Mouse (Mus musculus) myocyte (in vitro differentiated cells): ENCODE data around the gene Icam2. TPM values are rescaled to one million over a fixed set of nuclear protein-coding genes. Genes with fewer than 3 reads are reported as not detected.

Experiments
- H3K27me3 ChIP-seq: one replicate; pipeline ENCODE4 v1.6.1; 2011; ENCODE audit not compliant: control insufficient read depth, insufficient read depth, insufficient read length
- H3K36me3 ChIP-seq: one replicate; pipeline ENCODE4 v1.6.1; 2011; ENCODE audit not compliant: control insufficient read depth, insufficient read depth
- H3K4me2 ChIP-seq: one replicate; pipeline ENCODE4 v1.6.1; 2011; ENCODE audit warnings: low read depth, control low read depth
- H3K4me3 ChIP-seq: one replicate; pipeline ENCODE4 v1.5.1; 2011; ENCODE audit warnings: mild to moderate bottlenecking, control low read depth, moderate library complexity
- H3K79me2 ChIP-seq: one replicate; pipeline ENCODE4 v1.6.1; 2011; ENCODE audit not compliant: control insufficient read depth, insufficient read depth
- H3ac ChIP-seq: one replicate; pipeline ENCODE4 v1.6.1; 2011; ENCODE audit not compliant: control insufficient read depth, insufficient read length
- CEBPB ChIP-seq: IDR thresholded peaks from 2 replicates; pipeline ENCODE4 v1.6.1; 2011; ENCODE audit warnings: mild to moderate bottlenecking, moderate library complexity; ENCODE audit not compliant: poor library complexity, insufficient read depth, severe bottlenecking
- E2F4 ChIP-seq: IDR thresholded peaks from one replicate; pipeline ENCODE4 v1.6.1; 2011; ENCODE audit warnings: mild to moderate bottlenecking, control low read depth, moderate library complexity; ENCODE audit not compliant: insufficient read depth
- MAX ChIP-seq: IDR thresholded peaks from one replicate; pipeline ENCODE4 v1.6.1; 2011; ENCODE audit warnings: low read depth, mild to moderate bottlenecking, control low read depth
- MYOD1 ChIP-seq, 3 experiments: IDR thresholded peaks; one replicate each; pipeline ENCODE4 v1.6.1; 2011; ENCODE audit warnings: control low read depth in 2 of 3, low read depth in 2 of 3, mild to moderate bottlenecking in 2 of 3, moderate library complexity in 1 of 3; ENCODE audit not compliant: insufficient read length in 2 of 3, control insufficient read depth in 1 of 3
- MYOG ChIP-seq, 3 experiments: IDR thresholded peaks; one replicate each; pipeline ENCODE4 v1.6.1; 2011; ENCODE audit warnings: control low read depth in 2 of 3, low read depth in 2 of 3, mild to moderate bottlenecking in 2 of 3; ENCODE audit not compliant: insufficient read length in 2 of 3, control insufficient read depth in 1 of 3, insufficient read depth in 1 of 3
- POLR2A ChIP-seq: IDR thresholded peaks from one replicate; pipeline ENCODE4 v1.6.1; 2011; ENCODE audit warnings: low read depth, mild to moderate bottlenecking, control low read depth, moderate library complexity; ENCODE audit not compliant: insufficient read length
- POLR2AphosphoS2 ChIP-seq: IDR thresholded peaks from one replicate; pipeline ENCODE4 v1.6.1; 2011; ENCODE audit warnings: low read depth, control low read depth; ENCODE audit not compliant: insufficient read length
- REST ChIP-seq: IDR thresholded peaks from one replicate; pipeline ENCODE4 v1.6.1; 2011; ENCODE audit warnings: mild to moderate bottlenecking, control low read depth, moderate library complexity; ENCODE audit not compliant: insufficient read depth, insufficient read length
- SRF ChIP-seq: IDR thresholded peaks from one replicate; pipeline ENCODE4 v1.6.1; 2011; ENCODE audit warnings: low read depth; ENCODE audit not compliant: control insufficient read depth, insufficient read length
- TCF12 ChIP-seq: IDR thresholded peaks from one replicate; pipeline ENCODE4 v1.6.1; 2011; ENCODE audit warnings: mild to moderate bottlenecking, control low read depth; ENCODE audit not compliant: poor library complexity, insufficient read depth, severe bottlenecking
- TCF3 ChIP-seq: IDR thresholded peaks from one replicate; pipeline ENCODE4 v1.6.1; 2011; ENCODE audit warnings: low read depth, control low read depth; ENCODE audit not compliant: insufficient read length
- USF1 ChIP-seq: IDR thresholded peaks from one replicate; pipeline ENCODE4 v1.6.1; 2011; ENCODE audit warnings: low read depth, mild to moderate bottlenecking, control low read depth, moderate library complexity
- polyA plus RNA-seq: library from polyadenylated mRNA; unstranded; fragments of >200 nt; fragmentation: generic; extraction: Trizol; gene quantifications from one replicate; pipeline ENCODE4 v1.2.1, GENCODE M21; 2012; ENCODE audit warnings: missing spikeins

Icam2 gene
- polyA plus RNA-seq, 1 experiment, result not detected

- no peaks in the 10 kb centered on the region for H3K27me3 ChIP-seq
- H3K79me2 ChIP-seq, result no peaks in the 10 kb centered on the region
- H3ac ChIP-seq, result no peak overlapping the region
- H3K36me3 ChIP-seq, result peaks cover 11% of the 10 kb centered on the region
- no peak overlapping the region for H3K4me3 ChIP-seq
- no peak overlapping the region for H3K4me2 ChIP-seq
- TF ChIP-seq E2F4 (no peak), MAX (no peak), POLR2AphosphoS2 (no peak)
Measured at GRCm38 (mm10) chr11:106393331-106393616, 5.4 kb upstream of the Icam2 start.

- no peak overlapping the region for H3K4me3 ChIP-seq
- H3ac ChIP-seq, result no peak overlapping the region
- H3K27me3 ChIP-seq, result no peaks in the 10 kb centered on the region
- H3K4me2 ChIP-seq, result no peak overlapping the region
- H3K36me3 ChIP-seq, result peaks cover 6% of the 10 kb centered on the region
- no peaks in the 10 kb centered on the region for H3K79me2 ChIP-seq
- TF ChIP-seq MYOG (IDR thresholded peaks at IDR 0.05; ENCODE audit: control insufficient read depth in 1 of 3, insufficient read depth in 1 of 3, insufficient read length in 2 of 3, low read depth in 2 of 3) (peak in 2 of 3 experiments; percentile 67), USF1 (peak; percentile 64), TCF12 (peak; percentile 17), POLR2AphosphoS2 (peak; percentile 56), MYOD1 (IDR thresholded peaks at IDR 0.05; ENCODE audit: control insufficient read depth in 1 of 3, insufficient read length in 2 of 3, low read depth in 2 of 3) (peak; percentile 31 to 72 (median 64)), E2F4 (no peak), POLR2A (no peak)
Measured at GRCm38 (mm10) chr11:106392597-106393330, 4.9 kb upstream of the Icam2 start.

- no peak for TF ChIP-seq CEBPB
- TF ChIP-seq TCF3, result no peak
- TF ChIP-seq POLR2A, result peak; percentile 32
- TF ChIP-seq TCF12, result no peak
- no peak for TF ChIP-seq MYOG (IDR thresholded peaks at IDR 0.05; ENCODE audit: control insufficient read depth in 1 of 3, insufficient read depth in 1 of 3, insufficient read length in 2 of 3, low read depth in 2 of 3)
- peak; percentile 93 for TF ChIP-seq POLR2AphosphoS2
- Histone ChIP-seq H3K36me3 (peaks cover 6% of the 10 kb centered on the region), H3ac (no peak overlapping the region), H3K79me2 (no peaks in the 10 kb centered on the region), H3K4me3 (no peak overlapping the region), H3K27me3 (no peaks in the 10 kb centered on the region), H3K4me2 (no peak overlapping the region)
Measured at GRCm38 (mm10) chr11:106391546-106392188, 3.8 kb upstream of the Icam2 start.

GRCm38 (mm10) chr11:106390757-106391156 lies 2.9 kb upstream of the Icam2 start:
- Histone ChIP-seq H3K27me3 (no peaks in the 10 kb centered on the region), H3K36me3 (peaks cover 3% of the 10 kb centered on the region), H3K79me2 (no peaks in the 10 kb centered on the region), H3K4me2 (no peak overlapping the region), H3ac (no peak overlapping the region), H3K4me3 (no peak overlapping the region)
- TF ChIP-seq USF1 (no peak), POLR2AphosphoS2 (peak; percentile 1)

GRCm38 (mm10) chr11:106389611-106390010 lies 1.7 kb upstream of the Icam2 start:
- Histone ChIP-seq H3ac (no peak overlapping the region), H3K4me2 (no peak overlapping the region), H3K36me3 (no peaks in the 10 kb centered on the region), H3K27me3 (no peaks in the 10 kb centered on the region), H3K79me2 (no peaks in the 10 kb centered on the region), H3K4me3 (no peak overlapping the region)
- no peak for TF ChIP-seq USF1
- no peak for TF ChIP-seq MAX
- no peak for TF ChIP-seq SRF
- TF ChIP-seq E2F4, result no peak
- TF ChIP-seq REST, result no peak
- TF ChIP-seq TCF12, result no peak
- TF ChIP-seq POLR2AphosphoS2, result peak; percentile 63
- TF ChIP-seq MYOG (IDR thresholded peaks at IDR 0.05; ENCODE audit: control insufficient read depth in 1 of 3, insufficient read depth in 1 of 3, insufficient read length in 2 of 3, low read depth in 2 of 3), result no peak

- Histone ChIP-seq H3ac (no peak overlapping the region), H3K36me3 (no peaks in the 10 kb centered on the region), H3K4me3 (no peak overlapping the region), H3K27me3 (no peaks in the 10 kb centered on the region), H3K4me2 (peak overlapping the region; percentile 45), H3K79me2 (no peaks in the 10 kb centered on the region)
- TF ChIP-seq REST (no peak), CEBPB (no peak), USF1 (no peak), MYOD1 (IDR thresholded peaks at IDR 0.05; ENCODE audit: control insufficient read depth in 1 of 3, insufficient read length in 2 of 3, low read depth in 2 of 3) (no peak), E2F4 (no peak), TCF12 (no peak), POLR2A (no peak), TCF3 (no peak), MYOG (IDR thresholded peaks at IDR 0.05; ENCODE audit: control insufficient read depth in 1 of 3, insufficient read depth in 1 of 3, insufficient read length in 2 of 3, low read depth in 2 of 3) (no peak), SRF (no peak), POLR2AphosphoS2 (no peak), MAX (no peak)
Measured at GRCm38 (mm10) chr11:106387020-106387419, 855 bp downstream of the Icam2 start.
